Mouse (Mus musculus) monocyte, adult 2 months (primary cell): ENCODE data around the gene Poc1b.

Experiments
- DNase-seq, 2 experiments: peaks; one replicate each; pipeline ENCODE4 v3.0.0; 2022; ENCODE audit warnings: low spot score in 2 of 2, low read depth in 1 of 2

Poc1b gene

DNA sequence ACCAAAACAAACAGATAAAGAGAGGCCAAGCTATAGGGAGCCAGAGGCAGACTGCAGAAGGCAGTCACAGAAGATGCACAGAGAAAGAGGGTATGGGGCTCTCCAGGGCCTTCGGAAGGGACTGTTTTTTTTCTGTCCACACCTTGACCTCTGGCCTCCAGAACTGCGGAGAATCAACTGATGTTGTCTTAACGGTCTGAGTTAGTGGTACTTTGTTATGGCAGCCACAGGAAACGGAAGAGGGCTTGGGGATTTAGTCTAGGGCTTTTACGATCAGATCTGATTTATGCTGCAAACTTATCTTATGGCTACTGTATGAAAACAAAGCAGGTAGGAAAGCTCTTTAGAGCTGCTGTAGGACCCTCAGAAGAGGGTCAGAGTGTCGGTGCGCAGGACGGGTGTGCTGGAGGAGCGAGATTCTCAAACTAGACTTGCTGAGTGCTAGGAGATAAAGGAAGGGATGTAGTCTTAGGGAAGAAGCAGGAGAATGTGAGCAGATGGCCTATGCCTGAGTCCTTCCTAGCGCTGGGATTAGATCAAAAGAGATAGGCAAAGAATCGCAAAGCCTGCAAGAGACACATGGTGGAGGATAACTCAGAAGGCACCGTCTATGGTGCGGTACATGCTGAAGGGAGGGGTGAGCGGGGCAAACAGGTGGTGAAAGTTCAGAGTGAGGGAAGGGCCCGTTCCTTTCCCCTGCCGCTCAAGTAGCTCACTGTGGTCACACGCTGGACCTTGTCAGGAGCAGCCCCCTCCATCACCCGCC, 8.8 kb downstream of the Poc1b start:
- DNase-seq: no peak

DNA sequence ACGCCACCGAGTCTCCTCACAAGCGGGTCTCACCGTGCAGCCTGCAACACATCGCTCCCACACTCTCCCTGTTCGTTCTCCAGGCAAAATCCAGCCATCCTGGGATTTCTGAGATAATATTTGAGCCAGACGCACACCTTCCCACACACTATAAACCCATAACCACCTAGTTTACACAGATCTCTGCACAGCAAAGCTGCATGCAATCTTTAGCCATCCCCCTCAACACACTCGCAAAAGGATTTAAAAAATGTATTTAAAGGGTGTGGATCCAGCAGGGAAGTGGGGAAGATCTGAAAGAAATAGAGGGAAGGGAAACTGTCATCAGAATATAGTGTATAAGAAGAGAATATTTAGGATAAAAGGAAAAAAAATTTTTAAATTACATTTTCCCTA, 9.4 kb downstream of the Poc1b start:
- no peak for DNase-seq

DNA sequence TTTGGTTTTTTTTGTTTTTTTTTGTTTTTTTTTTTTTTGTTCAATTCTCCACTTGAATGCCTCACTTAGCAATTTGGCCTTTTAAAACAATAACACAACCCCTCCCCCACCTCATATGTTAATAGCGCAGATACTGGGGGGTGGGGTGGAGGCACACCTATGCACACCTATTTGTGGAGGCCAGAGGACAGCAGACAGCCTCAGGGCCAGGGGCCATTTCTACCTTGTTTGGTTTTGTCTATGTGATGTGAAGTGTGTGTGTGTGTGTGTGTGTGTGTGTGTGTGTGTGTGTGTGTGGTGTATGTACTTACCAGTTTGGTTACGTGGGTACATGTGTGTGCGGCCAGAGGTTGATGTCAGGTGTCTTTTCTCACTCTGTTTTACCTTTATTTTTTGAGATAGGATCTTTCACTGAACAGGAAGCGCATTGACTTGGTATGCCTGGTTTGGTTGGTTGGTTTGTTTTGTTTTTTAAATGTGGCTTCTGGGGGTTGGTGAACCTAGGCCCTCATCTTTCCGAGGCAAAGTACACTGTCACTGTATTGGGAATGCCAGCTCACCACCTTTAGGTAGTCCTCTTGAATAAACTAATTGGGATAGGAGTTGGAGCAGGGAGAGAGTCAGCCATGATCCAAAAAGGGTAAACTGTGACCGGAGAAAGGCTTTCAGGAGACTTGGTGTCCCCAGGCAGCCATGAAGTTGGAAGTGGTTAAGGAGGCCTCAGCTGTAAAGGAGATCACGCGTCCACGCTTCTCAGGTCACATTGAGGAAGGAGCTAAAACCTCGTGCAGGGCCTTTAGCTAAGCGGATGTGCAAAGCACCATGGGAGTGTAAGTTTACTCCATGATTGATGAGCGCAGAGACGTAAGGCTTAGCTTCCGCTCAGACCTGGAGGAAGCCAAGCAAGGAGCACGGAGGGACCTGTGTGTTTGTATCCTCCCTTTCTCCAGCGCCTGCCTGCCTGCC, 10.1 kb downstream of the Poc1b start:
- no peak for DNase-seq

DNA sequence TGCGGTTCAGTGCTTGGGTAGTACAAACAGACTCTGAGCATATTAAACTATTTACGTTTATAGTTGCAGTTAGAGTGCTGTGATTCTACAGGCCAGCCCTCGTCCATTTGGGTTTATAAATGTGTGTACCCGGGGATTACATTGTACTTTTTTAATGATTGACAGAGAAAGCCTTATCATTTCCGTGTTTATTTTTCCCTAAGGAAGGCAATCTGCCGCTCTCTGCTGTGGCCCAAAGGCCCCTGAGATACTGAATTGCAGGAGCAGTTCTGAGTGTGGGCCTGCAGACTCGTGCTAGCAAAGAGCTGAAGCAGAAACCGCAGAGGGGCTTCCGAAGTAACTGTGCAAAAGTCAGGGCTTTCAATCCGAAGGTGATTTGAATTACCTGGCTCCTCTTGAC, 11.0 kb downstream of the Poc1b start:
- DNase-seq: no peak

DNA sequence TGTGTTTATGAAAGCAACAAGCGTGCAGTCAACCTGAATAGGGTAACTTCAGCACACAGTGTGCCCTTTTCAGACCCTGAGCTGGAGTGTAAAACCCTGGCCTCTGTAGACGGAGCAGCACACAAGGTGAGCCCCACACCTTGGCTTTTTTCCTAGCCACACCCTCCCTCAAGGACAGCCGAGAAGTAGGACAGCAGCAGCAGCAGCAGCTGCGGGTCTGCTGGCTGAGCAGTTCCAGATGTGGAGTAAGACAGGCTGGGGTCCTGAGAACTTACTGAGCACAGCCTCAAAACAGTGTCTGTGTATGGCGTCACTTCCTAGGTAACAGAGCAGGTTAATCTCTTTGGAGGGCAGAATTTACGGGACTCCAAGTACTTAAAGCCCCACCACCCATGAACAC, 11.9 kb downstream of the Poc1b start:
- DNase-seq: no peak

DNA sequence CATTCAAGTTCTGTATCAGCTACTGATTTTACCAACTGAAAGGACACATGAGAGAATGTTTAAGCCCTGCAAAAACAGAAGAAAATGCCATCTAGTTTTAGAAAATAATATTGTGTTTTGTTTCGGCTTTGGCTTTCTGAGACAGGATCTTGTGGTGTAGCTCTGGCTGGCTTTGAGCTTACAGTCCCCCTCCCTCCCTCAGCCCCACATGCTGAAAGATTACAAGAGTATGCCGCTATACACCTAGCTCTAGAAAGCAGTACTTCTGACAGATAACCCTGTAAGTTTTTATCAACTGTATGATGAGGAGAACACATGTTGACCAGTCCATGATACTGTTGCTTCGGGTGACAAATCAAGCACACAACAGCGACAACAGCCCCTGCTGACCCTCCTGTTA, 12.6 kb downstream of the Poc1b start:
- DNase-seq: no peak

DNA sequence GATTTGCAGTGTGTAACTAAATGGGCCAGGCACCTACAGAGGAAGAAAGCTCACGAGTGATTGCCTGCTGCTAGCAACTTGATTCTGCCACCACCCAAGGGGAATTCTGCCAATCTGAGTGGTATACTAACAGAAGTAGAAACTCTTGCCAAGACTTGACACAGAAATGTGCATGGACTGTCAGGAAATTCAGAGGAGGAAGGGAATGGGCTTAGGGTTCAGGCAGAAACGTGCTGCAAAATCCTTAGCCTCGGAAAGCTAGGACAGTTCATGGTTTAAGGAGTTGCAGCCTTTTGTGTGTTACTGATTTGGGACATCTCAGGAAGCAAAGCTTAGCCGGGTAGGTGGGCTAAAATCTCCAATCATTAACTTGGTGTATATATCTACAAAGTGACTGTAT, 19.4 kb downstream of the Poc1b start, which contains the start of gene Phxr2:
Gene Phxr2, minus strand, starts transcription at position 101 of the 400 bp plus-strand sequence.
- DNase-seq: no peak

DNA sequence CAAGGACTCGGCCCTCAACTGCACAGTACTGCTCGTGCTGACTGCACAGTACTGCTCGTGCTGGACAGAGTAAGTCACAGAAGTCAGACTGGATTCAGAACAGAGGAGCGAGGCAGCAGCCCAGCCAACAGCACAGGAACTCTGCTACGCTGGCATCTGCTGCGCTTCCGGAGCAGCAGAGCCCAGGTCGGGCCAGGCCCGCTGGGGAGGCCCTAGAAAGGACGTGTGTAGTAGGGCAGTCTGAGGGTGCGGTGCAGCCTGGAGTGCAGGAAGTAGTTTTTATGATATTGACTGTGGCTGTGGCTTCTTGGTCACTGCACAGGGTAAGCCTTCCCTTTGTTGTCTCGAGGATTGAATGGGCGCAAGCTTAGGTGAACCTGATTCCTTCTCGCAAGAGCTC, 20.1 kb downstream of the Poc1b start:
- DNase-seq: no peak

DNA sequence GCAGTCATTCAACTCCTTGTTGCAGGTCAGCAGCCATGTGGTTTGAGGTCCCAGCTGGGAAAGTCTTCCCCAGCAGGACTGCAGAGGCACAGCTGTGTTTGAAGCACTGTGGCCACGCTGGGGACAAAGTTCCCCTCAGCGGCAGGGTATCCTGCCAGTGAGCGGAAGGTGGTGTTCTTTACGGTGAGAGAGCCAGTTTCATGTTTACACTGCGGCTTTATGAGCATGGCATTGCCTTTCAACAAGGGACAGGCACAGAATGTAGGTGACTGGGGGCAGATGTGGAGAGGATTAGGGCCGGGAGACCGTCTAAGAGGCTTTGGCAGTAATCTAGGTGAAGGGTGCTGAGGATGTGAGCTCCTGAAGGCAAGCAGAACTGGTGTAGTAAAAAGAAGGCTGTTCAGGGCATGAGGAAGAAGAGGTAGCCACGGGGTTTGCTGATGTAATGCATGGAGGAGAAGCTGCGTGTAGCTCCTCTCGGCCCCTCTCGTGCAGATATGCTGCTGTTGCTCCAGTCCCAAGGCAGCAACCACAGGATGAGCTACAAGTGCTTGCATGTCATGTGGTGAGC, 20.9 kb downstream of the Poc1b start:
- DNase-seq: peak in 1 of 2 experiments; percentile 17

DNA sequence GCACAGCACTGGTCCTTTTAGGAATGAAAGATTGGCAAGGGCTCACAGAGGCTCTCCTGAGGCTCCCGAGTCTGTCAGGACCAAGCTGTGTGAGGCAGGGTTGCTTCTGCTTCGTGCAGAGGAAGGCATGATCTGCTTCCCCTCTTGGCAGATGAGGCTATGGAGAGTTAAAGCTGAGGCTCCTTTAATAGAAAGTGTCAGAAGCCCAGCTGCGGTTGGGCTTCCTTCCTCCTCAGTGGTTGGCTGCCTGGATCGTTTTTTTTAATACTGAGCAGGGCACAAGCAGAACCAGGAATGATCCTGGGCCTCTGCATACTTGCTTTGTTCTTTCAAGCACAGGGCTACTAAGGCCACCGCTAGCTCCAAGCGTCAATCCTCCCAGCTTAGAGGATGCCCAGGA, 23.8 kb downstream of the Poc1b start:
- peak in 1 of 2 experiments; percentile 53 for DNase-seq

DNA sequence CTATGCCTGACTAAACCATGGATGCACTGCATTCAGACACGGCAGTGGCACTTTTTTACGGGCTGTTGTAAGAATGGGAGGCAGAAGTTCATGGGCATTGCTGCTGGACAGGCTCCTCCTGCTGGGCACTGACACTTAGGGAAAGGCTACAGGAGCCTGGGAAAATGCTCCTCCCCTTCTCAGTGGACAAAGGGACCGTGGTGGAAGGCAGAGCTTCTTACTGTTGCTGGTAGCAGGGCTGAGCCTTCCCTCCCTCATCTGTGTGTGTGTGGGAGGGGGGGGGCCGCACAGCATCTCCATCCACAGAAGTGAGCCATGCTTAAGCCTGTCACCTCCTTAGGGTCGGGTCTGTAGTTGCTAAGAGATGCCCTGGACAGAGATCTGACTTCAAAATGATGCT, 24.5 kb downstream of the Poc1b start:
- no peak for DNase-seq

DNA sequence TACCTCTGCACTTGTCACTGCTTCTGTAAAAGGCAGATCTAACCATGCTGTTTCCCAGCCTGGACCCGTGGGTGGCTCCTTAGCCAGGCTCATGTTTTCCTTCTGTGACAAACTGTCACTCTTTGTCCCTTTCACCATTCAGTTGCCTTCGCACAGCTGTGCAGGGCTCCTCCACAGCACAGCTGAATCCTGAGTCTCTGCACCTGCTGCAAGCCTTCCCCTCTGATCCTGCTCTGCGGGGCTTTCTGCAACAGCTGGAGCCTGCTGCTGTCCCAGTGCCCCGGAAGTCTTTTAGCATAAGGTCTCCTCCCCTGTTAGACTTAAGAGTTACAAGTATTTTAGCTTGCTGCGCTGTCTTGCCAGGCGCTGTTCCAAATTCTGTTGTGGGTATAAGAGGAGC, 25.4 kb downstream of the Poc1b start:
- no peak for DNase-seq

DNA sequence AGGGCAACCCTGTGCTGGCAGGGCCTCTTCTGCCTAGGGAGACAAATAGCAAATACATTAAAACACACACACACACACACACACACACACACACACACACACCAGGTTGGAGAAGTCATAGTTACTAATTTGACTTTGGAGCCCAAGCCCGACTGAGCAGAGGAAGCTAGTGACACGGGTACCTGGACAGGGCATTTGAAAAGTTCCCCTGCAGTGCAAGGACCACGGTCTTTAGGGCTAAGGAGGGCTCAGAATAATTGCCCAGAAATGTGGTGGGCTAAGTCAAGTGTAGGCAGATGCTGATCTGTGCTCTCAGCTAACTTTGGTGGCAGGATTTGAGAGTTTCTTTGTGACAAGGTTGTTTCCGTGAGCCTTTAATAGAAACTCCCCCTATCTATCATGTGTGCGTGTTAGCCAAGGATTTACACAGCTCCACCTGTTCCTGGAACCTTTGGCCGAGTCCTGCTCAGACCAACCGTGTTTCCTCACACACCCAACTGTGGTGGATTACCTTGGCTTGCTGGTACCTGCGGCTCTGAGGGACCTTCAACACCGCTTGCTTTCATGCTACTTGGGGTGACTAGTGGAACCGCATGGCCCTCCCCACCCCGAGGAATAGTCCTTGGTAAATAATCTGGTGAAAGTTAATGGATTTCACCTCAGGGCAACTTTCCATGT, 25.9 kb downstream of the Poc1b start:
- no peak for DNase-seq

DNA sequence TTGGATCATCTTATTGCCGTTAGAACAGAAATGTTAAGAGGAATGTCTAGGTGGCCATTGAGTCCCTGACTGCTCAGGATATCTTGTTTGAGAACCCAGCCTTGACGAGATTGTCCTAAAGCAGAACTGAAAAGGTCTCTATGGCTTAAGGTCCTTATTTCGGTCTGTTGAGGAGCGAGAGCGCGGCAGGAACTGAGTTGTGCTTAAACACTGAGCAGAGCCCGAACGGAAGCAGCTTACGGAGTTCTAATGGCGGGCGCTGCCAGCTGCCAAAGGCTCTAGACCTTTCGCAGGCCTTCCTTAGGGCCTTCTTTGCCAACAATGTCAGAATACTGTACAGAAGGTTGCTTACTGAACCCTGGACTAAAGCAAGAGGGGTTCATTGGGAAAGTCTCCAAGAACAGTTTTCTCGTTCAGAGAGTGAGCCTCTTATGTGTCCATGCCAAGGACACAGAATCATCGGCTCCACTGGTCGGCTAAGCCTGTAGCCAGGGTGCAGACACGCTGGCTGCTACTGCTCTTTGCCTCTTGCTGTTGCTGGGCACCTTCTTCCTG, 26.6 kb downstream of the Poc1b start:
- DNase-seq: no peak

DNA sequence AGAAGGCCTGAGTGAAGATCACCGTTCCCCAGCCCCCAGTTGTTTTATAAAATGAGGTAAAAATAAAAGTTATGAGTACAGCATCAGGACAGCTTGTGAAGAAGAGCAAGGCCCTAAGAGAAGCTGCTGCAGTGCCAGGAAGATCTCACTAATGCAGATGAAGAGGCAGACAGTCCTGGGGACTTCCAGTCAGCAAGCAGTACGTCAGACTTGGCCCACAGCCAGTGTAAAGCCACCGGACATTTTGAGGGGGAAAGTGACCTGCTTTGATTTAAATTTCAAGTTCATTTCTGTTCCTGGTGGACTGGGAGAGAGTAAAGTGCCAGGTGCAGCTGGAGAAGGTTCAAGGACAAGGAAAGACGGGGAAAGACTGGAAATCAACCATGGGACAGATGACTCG, 29.5 kb downstream of the Poc1b start:
- DNase-seq: no peak

DNA sequence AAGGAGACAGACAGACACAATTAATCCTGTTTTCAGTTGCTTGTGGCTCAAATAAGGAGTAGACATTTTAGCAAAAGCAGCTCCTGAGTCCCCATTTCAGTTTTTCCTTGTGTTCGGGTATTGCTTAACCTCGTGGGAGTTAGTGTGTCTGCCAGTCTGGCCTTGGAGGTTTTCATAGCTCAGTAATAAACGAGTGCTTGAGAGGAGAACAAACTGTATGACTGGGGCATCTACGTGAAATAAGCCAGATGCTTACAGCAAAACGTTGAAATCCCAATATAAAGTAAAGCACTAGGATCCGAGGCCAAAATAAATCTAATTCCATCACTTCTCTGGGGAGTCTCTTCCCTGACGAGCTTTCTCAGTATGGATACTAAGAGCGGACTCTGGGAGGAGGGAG, 38.8 kb downstream of the Poc1b start:
- no peak for DNase-seq

DNA sequence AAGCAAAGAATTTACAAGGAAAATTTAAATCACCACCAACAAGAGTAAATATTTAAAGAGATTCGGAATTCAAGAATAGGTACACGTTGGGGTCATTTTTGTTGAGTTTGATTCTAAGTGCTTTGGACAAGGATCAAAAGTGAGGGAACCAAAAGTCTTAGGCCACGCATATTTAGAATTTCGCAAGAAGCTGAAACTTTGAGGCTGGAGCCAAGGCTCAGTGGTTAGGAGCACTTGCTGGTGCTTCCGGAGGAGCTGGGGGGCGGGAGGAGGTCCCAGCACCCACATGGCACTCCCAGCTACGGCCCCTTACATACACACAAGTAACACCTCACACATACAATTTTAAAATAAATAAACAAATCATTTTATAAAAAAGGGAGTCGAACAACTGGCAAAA, 39.8 kb downstream of the Poc1b start:
- no peak for DNase-seq

DNA sequence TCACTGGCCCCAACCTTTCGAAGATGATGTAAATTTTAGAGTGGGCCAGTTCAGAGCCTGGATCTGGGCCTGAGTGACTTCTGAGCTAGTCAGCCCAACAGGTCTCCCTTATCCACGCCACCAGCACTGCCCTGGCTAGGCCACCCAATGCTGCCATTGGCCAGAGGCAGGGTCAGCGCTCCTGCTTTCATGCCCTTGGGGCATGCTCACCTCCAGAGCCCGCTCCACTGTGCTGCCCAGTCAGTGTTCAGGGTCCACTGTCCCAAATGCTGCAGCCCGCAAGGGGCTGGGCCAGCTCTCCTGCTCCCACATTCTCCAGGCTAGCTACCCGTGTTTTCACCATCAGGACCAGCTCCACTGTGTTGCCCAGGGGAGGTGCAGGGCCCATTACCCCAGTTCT, 43.2 kb downstream of the Poc1b start:
- no peak for DNase-seq

DNA sequence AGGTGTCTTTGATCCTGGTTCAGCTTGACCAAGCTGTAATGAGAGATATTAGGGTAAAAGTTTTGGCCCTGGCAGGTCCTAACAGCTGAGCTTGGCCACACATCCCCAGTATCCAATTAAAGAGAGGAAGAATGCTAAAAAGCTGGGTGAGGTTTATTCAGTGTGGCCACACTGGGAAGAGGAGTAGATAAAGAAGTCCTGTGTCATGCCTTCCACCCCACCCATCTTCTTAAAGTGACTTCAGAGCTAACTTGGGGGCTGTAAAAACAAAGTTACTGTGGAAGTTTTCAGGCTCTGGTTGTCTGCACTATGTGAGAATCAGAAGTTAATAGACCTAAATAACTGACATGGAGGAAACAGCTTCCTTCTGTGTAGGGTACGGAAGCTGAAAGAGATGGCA, 44.7 kb downstream of the Poc1b start:
- no peak for DNase-seq

DNA sequence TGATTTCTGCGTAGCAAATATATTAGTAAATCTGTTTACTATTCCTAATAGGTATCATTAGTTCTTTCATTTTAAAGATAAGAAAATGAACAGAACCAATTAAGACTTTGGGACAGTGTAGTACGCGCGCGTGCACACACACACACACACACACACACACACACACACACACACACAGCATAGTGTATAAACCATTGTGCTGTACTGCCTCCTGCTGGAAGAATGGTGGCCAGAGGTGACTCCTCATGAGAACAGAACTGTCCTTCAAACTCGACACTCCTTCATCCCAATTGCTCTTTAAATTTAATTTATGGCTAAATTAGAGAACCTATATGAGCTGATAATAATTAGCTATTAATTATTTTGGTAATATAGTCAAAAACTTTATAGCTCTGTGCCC, 45.2 kb downstream of the Poc1b start:
- DNase-seq: no peak

DNA sequence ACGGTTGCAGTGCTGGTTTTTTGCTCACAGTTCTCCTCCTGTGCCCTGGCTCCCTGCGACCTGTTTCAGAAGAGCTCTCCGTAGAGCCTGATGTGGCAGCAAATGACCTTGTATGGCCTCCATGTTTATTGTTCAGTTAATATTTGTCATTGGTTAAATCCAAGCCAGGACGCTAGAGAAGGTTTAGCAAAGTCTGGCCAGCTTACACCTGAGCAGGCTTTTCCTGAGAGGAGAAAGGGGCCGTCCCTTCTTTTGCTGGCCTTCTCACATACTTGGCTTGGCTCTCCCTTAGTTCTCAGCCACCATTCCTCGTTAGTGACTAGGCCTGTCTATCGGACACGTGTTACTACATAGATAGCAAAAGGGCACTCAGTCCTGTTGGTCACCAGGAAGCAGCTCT, 47.8 kb downstream of the Poc1b start:
- no peak for DNase-seq
